Mouse (Mus musculus): ENCODE data around the gene Naa25.

Gene Naa25

GRCm38 (mm10) chr5:121393402-121393801 is 4.3 kb upstream of the Naa25 start:
- DNase-seq (ENCODE audit: low read depth, low spot score) = no peak

GRCm38 (mm10) chr5:121395621-121396020 is 2.1 kb upstream of the Naa25 start:
- DNase-seq (ENCODE audit: low read depth, low spot score) = no peak

- DNase-seq (ENCODE audit: low read depth, low spot score) = no peak
These were observed 619 bp downstream of the Naa25 start for GRCm38 (mm10) chr5:121398146-121398964.

GRCm38 (mm10) chr5:121398965-121399462 is 1.3 kb downstream of the Naa25 start:
- no peak for DNase-seq (ENCODE audit: low read depth, low spot score)

- DNase-seq (ENCODE audit: low read depth, low spot score) = no peak
These were observed 1.8 kb downstream of the Naa25 start for GRCm38 (mm10) chr5:121399540-121399939.

- DNase-seq (ENCODE audit: low read depth, low spot score) = no peak
These were observed 2.3 kb downstream of the Naa25 start for GRCm38 (mm10) chr5:121400064-121400463.

GRCm38 (mm10) chr5:121400849-121401248 is 3.1 kb downstream of the Naa25 start:
- DNase-seq (ENCODE audit: low read depth, low spot score) = no peak

GRCm38 (mm10) chr5:121407856-121408255 is 10.1 kb downstream of the Naa25 start:
- no peak for DNase-seq (ENCODE audit: low read depth, low spot score)

- no peak for DNase-seq (ENCODE audit: low read depth, low spot score)
These were observed 13.2 kb downstream of the Naa25 start for GRCm38 (mm10) chr5:121410975-121411374.

GRCm38 (mm10) chr5:121420721-121421120 is 23.0 kb downstream of the Naa25 start:
- DNase-seq (ENCODE audit: low read depth, low spot score) = no peak

GRCm38 (mm10) chr5:121422787-121423186 is 25.1 kb downstream of the Naa25 start:
- DNase-seq (ENCODE audit: low read depth, low spot score) = no peak

- DNase-seq (ENCODE audit: low read depth, low spot score) = no peak
These were observed 25.6 kb downstream of the Naa25 start for GRCm38 (mm10) chr5:121423297-121423696.

GRCm38 (mm10) chr5:121428954-121429353 is 31.2 kb downstream of the Naa25 start:
- no peak for DNase-seq (ENCODE audit: low read depth, low spot score)

- DNase-seq (ENCODE audit: low read depth, low spot score) = no peak
These were observed 40.4 kb downstream of the Naa25 start for GRCm38 (mm10) chr5:121438131-121438530.

GRCm38 (mm10) chr5:121438756-121439155 is 41.0 kb downstream of the Naa25 start:
- no peak for DNase-seq (ENCODE audit: low read depth, low spot score)

- peak; percentile 47 for DNase-seq (ENCODE audit: low read depth, low spot score)
These were observed 45.8 kb downstream of the Naa25 start for GRCm38 (mm10) chr5:121443548-121443947.

- DNase-seq (ENCODE audit: low read depth, low spot score) = no peak
These were observed 47.1 kb downstream of the Naa25 start for GRCm38 (mm10) chr5:121444870-121445269.

GRCm38 (mm10) chr5:121448450-121448849 is 50.7 kb downstream of the Naa25 start:
- no peak for DNase-seq (ENCODE audit: low read depth, low spot score)

- DNase-seq (ENCODE audit: low read depth, low spot score) = peak; percentile 40
These were observed 52.2 kb downstream of the Naa25 start for GRCm38 (mm10) chr5:121449976-121450375.

- DNase-seq (ENCODE audit: low read depth, low spot score) = no peak
These were observed 52.7 kb downstream of the Naa25 start for GRCm38 (mm10) chr5:121450476-121450875.

GRCm38 (mm10) chr5:121451203-121451602 is 53.5 kb downstream of the Naa25 start:
- DNase-seq (ENCODE audit: low read depth, low spot score) = no peak

- peak; percentile 45 for DNase-seq (ENCODE audit: low read depth, low spot score)
These were observed 53.9 kb downstream of the Naa25 start, which contains the start of gene Tmem116 for GRCm38 (mm10) chr5:121451644-121452025. Gene Tmem116 (plus strand): TSS chr5:121451893.
